Mouse (Mus musculus) liver, embryonic 13.5 days (tissue): Measurements from ENCODE around the gene Ifi211. TPM values are rescaled to one million over a fixed set of nuclear protein-coding genes. Genes with fewer than 3 reads are reported as not detected.
"Not testable (repeated sequence)": the region's sequence is repeated elsewhere in the genome, so short reads cannot be mapped to it uniquely, and the experiment has no call there.

Experiments
- ATAC-seq: fragments of 200-750 bp; cut with Nextera tagmentation; 2 replicates; pipeline ENCODE4 v1.8.0; 2017; ENCODE audit warnings: low read depth, mild to moderate bottlenecking, moderate number of reproducible peaks, moderate library complexity
- DNase-seq: peaks from one replicate; pipeline ENCODE4 v3.0.0; 2022
- H3K27ac ChIP-seq: fragments of 300-500 bp; sonication (generic); 2 replicates; pipeline ENCODE4 v1.5.1; 2015; ENCODE audit warnings: moderate library complexity, mild to moderate bottlenecking, inconsistent platforms
- H3K27me3 ChIP-seq: fragments of 300-500 bp; sonication (generic); 2 replicates; pipeline ENCODE4 v1.6.1; 2015; ENCODE audit warnings: mild to moderate bottlenecking, inconsistent platforms
- H3K36me3 ChIP-seq: fragments of 300-500 bp; sonication (generic); 2 replicates; pipeline ENCODE4 v1.6.1; 2015; ENCODE audit warnings: mild to moderate bottlenecking, inconsistent platforms
- H3K4me1 ChIP-seq: fragments of 300-500 bp; sonication (generic); replicated peaks from 2 replicates; pipeline ENCODE4 v1.6.1; 2015; ENCODE audit warnings: inconsistent platforms
- H3K4me2 ChIP-seq: fragments of 300-500 bp; sonication (generic); 2 replicates; pipeline ENCODE4 v1.6.1; 2015; ENCODE audit warnings: inconsistent platforms, mild to moderate bottlenecking, moderate library complexity
- H3K4me3 ChIP-seq: fragments of 300-500 bp; sonication (generic); replicated peaks from 2 replicates; pipeline ENCODE4 v1.5.1; 2015; ENCODE audit warnings: mild to moderate bottlenecking, inconsistent platforms
- H3K9ac ChIP-seq: fragments of 300-500 bp; sonication (generic); 2 replicates; pipeline ENCODE4 v1.6.1; 2015; ENCODE audit warnings: mild to moderate bottlenecking, inconsistent platforms
- H3K9me3 ChIP-seq: fragments of 300-500 bp; sonication (generic); replicated peaks from 2 replicates; pipeline ENCODE4 v1.6.1; 2016; ENCODE audit warnings: inconsistent platforms
- WGBS: fragments of 180-500 bp; shearing (Covaris S2); methylation state at CpG from one replicate; pipeline ENCODE4 v1.1.7; 2015; ENCODE audit not compliant: insufficient replicate concordance; 5-methylcytosine and 5-hydroxymethylcytosine counted together
- polyA plus RNA-seq: library from polyadenylated mRNA; unstranded; fragments of >200 nt; fragmentation: Nextera tagmentation; extraction: Ambion mirVana; gene quantifications from 2 replicates; pipeline ENCODE4 v1.2.1, GENCODE M21; 2015

Gene Ifi211
- polyA plus RNA-seq, 1 experiment from 2014 or later = 1.5 TPM

GRCm38 (mm10) chr1:173868586-173868985 lies 44.3 kb downstream of the Ifi211 start:
- not testable (repeated sequence) for H3K4me2 ChIP-seq, H3K27ac ChIP-seq, DNase-seq, H3K36me3 ChIP-seq, H3K9me3 ChIP-seq, H3K4me3 ChIP-seq, H3K27me3 ChIP-seq, H3K4me1 ChIP-seq, H3K9ac ChIP-seq, ATAC-seq
- 65% methylated on average over 1 of the region's 1 CpGs for WGBS

- Histone ChIP-seq H3K9me3 (no peaks in the 10 kb centered on the region), H3K4me1 (no peaks in the 10 kb centered on the region), H3K36me3 (no peaks in the 10 kb centered on the region), H3K9ac (no peak overlapping the region), H3K4me3 (no peak overlapping the region), H3K27me3 (no peaks in the 10 kb centered on the region), H3K27ac (no peak overlapping the region), H3K4me2 (no peak overlapping the region)
- WGBS = 68% methylated on average over 12 of the region's 12 CpGs
- peak; percentile 39 for DNase-seq
- ATAC-seq = peak; percentile 99
Measured at GRCm38 (mm10) chr1:173866504-173866903, 46.3 kb downstream of the Ifi211 start.

GRCm38 (mm10) chr1:173853711-173854110 lies 59.1 kb downstream of the Ifi211 start:
- not testable (repeated sequence) for H3K9ac ChIP-seq, H3K27me3 ChIP-seq, H3K36me3 ChIP-seq, H3K9me3 ChIP-seq, H3K4me3 ChIP-seq, H3K4me1 ChIP-seq, H3K4me2 ChIP-seq, H3K27ac ChIP-seq, DNase-seq, ATAC-seq

- not testable (repeated sequence) for H3K27ac ChIP-seq, H3K9me3 ChIP-seq, H3K4me1 ChIP-seq, ATAC-seq, H3K27me3 ChIP-seq, DNase-seq, H3K4me3 ChIP-seq, H3K9ac ChIP-seq, H3K36me3 ChIP-seq, H3K4me2 ChIP-seq
- WGBS = 64% methylated on average over 4 of the region's 4 CpGs
Measured at GRCm38 (mm10) chr1:173852853-173853252, 60.0 kb downstream of the Ifi211 start.

Other genes with a start within 250 kb of the Ifi211 start
- not detected in 2 replicates for gene Ifi208, start 239.4 kb downstream of the Ifi211 start, polyA plus RNA-seq
- gene Ifi207, start 171.3 kb downstream of the Ifi211 start, polyA plus RNA-seq = 0.78 and 1.1 TPM in 2 replicates
- gene Ifi204, start 146.1 kb downstream of the Ifi211 start, polyA plus RNA-seq = 3.0 and 4.5 TPM in 2 replicates
- 3.2 and 5.1 TPM in 2 replicates for gene Mndal, start 29.4 kb upstream of the Ifi211 start, polyA plus RNA-seq
- gene Ifi203, start 29.6 kb upstream of the Ifi211 start, polyA plus RNA-seq = 2.6 and 3.9 TPM in 2 replicates
- not detected in 2 replicates for gene Ifi202b, start 69.7 kb upstream of the Ifi211 start, polyA plus RNA-seq
- gene Ifi205, start 118.8 kb upstream of the Ifi211 start, polyA plus RNA-seq = 0.27 and 0.82 TPM in 2 replicates
- gene Olfr433, start 127.7 kb upstream of the Ifi211 start, polyA plus RNA-seq = 0.07 and 0.14 TPM in 2 replicates
- gene Olfr432, start 136.2 kb upstream of the Ifi211 start, polyA plus RNA-seq = not detected in 2 replicates
- gene Olfr430, start 153.6 kb upstream of the Ifi211 start, polyA plus RNA-seq = not detected in 2 replicates
- gene Olfr429, start 171.3 kb upstream of the Ifi211 start, polyA plus RNA-seq = not detected in 2 replicates
- not detected in 2 replicates for gene Olfr427, start 183.8 kb upstream of the Ifi211 start, polyA plus RNA-seq
- not detected in 2 replicates for gene Olfr231, start 208.1 kb upstream of the Ifi211 start, polyA plus RNA-seq
- not detected in 2 replicates for gene Olfr424, start 218.5 kb upstream of the Ifi211 start, polyA plus RNA-seq
- gene Olfr420, start 242.6 kb upstream of the Ifi211 start, polyA plus RNA-seq = 0.58 and 0.64 TPM in 2 replicates